Mouse (Mus musculus): Measurements from ENCODE around the gene Cit. TPM values are rescaled to one million over a fixed set of nuclear protein-coding genes. Genes with fewer than 3 reads are reported as not detected.

The Cit gene
- total RNA-seq, 2 experiments from 2014 or later, result 0.69 to 1.2 TPM

DNA sequence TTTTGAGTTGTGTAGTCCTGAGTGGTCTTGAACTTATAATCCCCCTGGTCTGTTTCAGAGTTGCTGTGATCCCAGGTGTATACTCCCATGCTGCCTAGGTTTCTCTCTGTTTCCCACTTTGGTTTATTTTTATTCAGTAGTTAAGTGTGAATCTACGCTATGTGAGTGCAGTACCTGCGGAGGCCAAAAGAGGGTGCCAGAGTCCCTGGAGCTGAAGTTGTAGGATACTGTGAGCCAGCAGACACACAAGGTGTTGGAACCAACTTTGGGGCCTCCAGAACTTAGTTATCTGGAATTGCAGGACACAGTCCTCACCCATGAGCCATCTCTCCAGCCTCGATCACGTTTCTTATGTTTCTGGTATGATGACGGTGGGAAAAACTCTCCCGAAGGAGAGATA, 108.1 kb downstream of the Cit start:
- DNase-seq, result no peak
- intact Hi-C loops (cut with DNase I), result no loop called here

GRCm38 (mm10) chr5:115954084-115954483, 109.0 kb downstream of the Cit start:
- no peak for DNase-seq
- intact Hi-C loops (cut with DNase I), result no loop called here

- intact Hi-C loops (cut with DNase I), result no loop called here
- no peak for DNase-seq
Measured at GRCm38 (mm10) chr5:115954549-115954948, 109.5 kb downstream of the Cit start.

GRCm38 (mm10) chr5:115955131-115955530, 110.1 kb downstream of the Cit start:
- no peak for DNase-seq
- intact Hi-C loops (cut with DNase I), result no loop called here

DNA sequence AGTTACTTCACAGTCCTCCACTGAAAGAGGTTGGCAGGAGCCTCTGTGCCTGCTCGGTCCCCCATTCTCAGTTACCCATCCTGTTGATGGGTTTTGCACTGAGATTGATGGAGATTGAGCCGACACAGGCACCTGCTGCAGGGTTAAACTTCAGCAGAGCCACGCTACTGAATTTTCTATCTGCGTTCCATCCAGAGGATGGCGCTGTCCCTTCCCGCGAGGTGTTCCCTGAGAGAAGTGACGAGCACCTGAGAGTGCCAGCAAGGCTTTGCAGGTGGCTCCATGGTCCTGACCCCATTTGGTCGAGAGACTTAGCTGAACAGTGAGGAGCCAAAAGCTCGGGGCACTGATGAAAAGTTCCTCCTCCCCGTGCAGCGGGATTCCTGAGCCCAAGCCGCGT, 111.0 kb downstream of the Cit start:
- intact Hi-C loops (cut with DNase I), result no loop called here
- no peak for DNase-seq

DNA sequence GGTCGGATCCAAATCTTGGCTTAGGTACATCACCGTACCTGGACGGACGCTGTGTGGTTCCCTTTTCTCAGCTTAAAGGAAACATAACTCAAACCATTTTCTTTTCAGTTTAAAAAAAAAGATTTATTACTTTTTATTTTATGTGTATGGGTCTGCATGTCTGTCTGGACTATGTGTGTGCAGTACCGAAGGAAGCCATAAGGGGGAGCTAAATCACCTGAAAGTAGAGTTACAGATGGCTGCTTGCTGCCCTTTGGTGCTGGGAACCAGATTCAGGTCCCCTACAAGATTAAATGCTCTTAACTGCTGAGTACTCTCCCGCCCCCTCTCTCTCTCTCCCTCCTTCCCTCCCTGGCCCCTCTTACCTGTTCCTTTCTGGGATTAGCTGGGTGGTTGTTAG, 112.1 kb downstream of the Cit start:
- intact Hi-C loops (cut with DNase I), result no loop called here
- DNase-seq, result no peak

DNA sequence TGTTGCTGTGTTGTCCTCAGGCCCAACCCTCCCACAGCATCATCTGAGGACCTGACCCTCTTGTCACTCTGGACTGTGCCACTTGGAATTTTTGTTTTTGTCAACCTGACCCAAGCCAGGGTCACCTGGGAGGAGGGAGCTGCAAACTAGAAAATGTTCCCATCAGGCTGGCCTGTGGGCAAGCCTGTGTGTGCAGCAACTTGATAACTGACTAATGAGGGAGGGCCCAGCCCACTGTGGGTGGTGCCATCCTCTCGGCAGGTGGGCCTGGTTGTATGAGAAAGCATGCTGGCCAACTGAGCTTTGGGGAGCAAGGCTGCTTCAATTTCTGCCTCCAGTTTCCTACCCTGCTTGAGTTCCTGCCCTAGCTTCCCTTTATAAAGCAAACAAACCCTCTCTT, 113.3 kb downstream of the Cit start:
- intact Hi-C loops (cut with DNase I), result no loop called here
- DNase-seq, result no peak

- DNase-seq, result no peak
- intact Hi-C loops (cut with DNase I), result no loop called here
Measured at GRCm38 (mm10) chr5:115958814-115959213, 113.7 kb downstream of the Cit start.

- DNase-seq, result no peak
- intact Hi-C loops (cut with DNase I), result no loop called here
Measured at GRCm38 (mm10) chr5:115961809-115962208, 116.7 kb downstream of the Cit start.

- DNase-seq, result no peak
- intact Hi-C loops (cut with DNase I), result no loop called here
Measured at GRCm38 (mm10) chr5:115971236-115971635, 126.2 kb downstream of the Cit start.

GRCm38 (mm10) chr5:115975672-115976071, 130.6 kb downstream of the Cit start:
- intact Hi-C loops (cut with DNase I), result no loop called here
- no peak for DNase-seq

- intact Hi-C loops (cut with DNase I), result no loop called here
- DNase-seq, result no peak
Measured at GRCm38 (mm10) chr5:115976446-115976845, 131.4 kb downstream of the Cit start.

- intact Hi-C loops (cut with DNase I), result no loop called here
- DNase-seq, result no peak
Measured at GRCm38 (mm10) chr5:115977266-115977665, 132.2 kb downstream of the Cit start.

DNA sequence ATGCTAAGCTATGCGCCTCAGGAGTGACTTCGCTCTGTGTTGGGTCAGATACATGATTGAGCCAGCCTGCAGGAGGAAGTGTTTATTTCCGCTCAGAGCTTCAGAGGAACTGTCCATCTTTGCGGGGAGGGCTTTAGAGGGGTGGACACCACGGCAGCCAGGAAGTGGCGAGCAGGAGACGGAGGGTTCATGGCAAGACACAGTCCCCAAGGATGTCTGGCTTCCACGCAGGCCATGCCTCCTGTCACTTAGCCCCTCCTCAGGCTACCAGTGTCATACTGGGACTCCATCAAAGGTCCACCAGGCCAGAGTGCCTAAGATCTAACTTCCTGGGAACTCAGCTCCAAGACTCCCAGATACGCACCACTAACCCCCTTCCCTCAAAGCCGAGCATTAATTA, 132.7 kb downstream of the Cit start:
- intact Hi-C loops (cut with DNase I), result no loop called here
- DNase-seq, result no peak

DNA sequence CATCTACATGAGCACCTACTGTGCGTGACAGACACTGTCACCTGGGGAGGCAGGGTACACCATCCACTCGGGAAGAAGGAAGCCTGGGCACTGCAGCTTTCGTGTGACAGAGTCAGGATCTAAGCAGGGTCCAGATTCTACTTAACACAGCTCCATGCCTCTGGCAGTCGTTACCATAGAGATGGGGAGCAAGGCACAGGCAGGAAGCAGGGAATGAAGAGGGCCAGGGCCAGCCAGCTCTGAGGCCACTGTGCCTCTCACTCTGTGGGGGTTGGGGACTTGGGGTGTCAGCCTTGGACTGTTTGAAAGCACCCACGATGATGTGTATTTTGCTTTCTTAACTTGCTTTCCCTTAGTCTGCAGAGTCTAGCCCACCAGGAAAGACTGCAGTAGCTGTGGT, 133.2 kb downstream of the Cit start:
- DNase-seq, result no peak
- intact Hi-C loops (cut with DNase I), result no loop called here

- no peak for DNase-seq
- intact Hi-C loops (cut with DNase I), result no loop called here
Measured at GRCm38 (mm10) chr5:115979134-115979696, 134.1 kb downstream of the Cit start.

GRCm38 (mm10) chr5:115980537-115980936, 135.5 kb downstream of the Cit start:
- DNase-seq, result no peak
- intact Hi-C loops (cut with DNase I), result no loop called here

DNA sequence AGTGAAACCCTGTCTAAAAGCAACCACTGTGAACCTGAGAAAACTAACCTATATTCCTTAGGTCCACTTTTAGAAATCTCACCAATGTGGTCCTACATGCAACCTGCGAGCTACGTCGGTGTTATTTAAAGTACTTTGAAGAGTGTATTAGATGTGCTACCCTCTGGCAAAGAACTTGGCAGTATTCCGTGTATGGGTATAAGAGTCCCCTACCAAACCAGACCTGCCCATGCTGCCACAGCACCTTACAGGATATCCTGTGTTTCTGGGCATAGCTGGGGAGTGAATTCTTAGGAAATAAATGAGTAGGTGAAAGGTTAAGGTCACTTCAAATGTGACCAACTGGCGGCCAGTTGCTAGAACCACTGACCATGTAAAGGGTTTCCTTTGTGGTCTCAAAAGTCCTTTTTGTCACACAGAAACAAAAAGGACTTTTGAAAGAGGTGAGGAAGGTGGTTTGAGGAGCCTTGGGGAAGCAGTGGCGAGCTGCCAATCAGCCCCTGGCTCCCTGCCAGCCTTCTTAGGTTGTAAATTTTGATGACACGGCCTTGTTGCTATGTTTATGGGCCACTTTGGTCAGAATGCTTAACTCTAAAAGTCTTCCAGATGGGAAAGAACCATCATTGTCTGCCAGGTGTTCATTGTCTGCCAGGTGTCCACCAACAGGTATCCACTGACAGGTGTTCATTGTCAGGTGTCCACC, 137.7 kb downstream of the Cit start:
- intact Hi-C loops (cut with DNase I), result no loop called here
- DNase-seq, result no peak

DNA sequence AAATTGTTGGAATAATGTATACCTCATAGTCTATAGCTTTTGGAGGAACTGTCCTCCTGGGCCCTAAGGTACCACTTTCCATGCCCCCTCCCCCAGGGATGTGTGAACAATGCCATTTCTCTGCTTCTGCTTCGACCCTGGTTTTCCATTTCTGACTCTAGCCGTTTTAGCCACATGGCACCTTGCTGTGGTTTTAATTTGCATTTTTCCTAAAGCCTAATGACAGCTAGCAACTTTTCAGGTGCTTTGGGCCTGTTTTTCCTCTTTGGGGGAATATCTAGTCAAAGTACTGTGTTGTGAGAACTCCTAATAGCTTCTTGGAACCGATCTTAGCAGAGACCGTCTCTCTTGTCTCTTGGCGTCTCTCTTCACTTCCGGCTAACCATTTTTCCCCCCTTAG, 139.3 kb downstream of the Cit start:
- DNase-seq, result no peak
- intact Hi-C loops (cut with DNase I), result no loop called here

DNA sequence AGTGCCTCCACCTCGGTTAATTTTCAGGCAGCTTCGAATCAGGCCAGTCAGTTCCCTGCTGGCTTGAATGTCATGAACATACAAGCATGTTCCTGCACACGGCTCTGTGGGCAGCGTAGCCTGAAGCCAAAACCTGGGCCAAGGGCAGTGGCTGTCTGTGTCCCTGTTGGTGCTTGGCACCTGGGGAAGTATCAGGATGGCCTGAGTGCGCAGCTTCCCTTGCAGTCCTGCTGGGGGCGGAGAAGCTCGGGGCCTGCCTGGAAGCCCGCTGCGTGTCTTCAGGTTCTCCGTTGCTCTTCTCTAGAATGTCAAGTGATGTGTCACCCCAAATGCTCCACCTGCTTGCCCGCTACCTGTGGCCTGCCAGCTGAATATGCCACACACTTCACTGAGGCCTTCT, 140.0 kb downstream of the Cit start:
- intact Hi-C loops (cut with DNase I), result no loop called here
- no peak for DNase-seq

- intact Hi-C loops (cut with DNase I), result no loop called here
Measured at GRCm38 (mm10) chr5:115987284-115987683, 142.2 kb downstream of the Cit start.

GRCm38 (mm10) chr5:115991717-115992116, 146.6 kb downstream of the Cit start:
- DNase-seq, result no peak
- intact Hi-C loops (cut with DNase I), result no loop called here

More at GRCm38 (mm10) chr5:115987284-115987683, 142.2 kb downstream of the Cit start:
- DNase-seq, result no peak

- intact Hi-C loops (cut with DNase I), result no loop called here
- no peak for DNase-seq
Measured at GRCm38 (mm10) chr5:115994101-115994500, 149.0 kb downstream of the Cit start.

Data from gastrocnemius, postnatal 36 days (tissue).